Mouse (Mus musculus) testis, adult 2 months (tissue): ENCODE results near the gene Smyd2. TPM values are rescaled to one million over a fixed set of nuclear protein-coding genes. Genes with fewer than 3 reads are reported as not detected.

Experiments
- H3K27ac ChIP-seq: fragments of 200-500 bp; 2 replicates; pipeline ENCODE4 v1.5.1; 2012; ENCODE audit warnings: low read depth, low read length; ENCODE audit not compliant: control insufficient read depth, insufficient read depth
- H3K27me3 ChIP-seq: fragments of 200-500 bp; 2 replicates; pipeline ENCODE4 v1.6.1; 2012; ENCODE audit warnings: mild to moderate bottlenecking, low read length, moderate library complexity; ENCODE audit not compliant: control insufficient read depth, insufficient read depth
- H3K36me3 ChIP-seq: fragments of 200-500 bp; 2 replicates; pipeline ENCODE4 v1.6.1; 2012; ENCODE audit warnings: mild to moderate bottlenecking, low read length; ENCODE audit not compliant: control insufficient read depth, insufficient read depth
- H3K4me1 ChIP-seq: fragments of 200-500 bp; 2 replicates; pipeline ENCODE4 v1.6.1; 2012; ENCODE audit warnings: low read length; ENCODE audit not compliant: control insufficient read depth, insufficient read depth
- H3K4me3 ChIP-seq: fragments of 200-500 bp; 2 replicates; pipeline ENCODE4 v1.5.1; 2012; ENCODE audit warnings: low read depth, mild to moderate bottlenecking, low read length, moderate library complexity, mixed read lengths; ENCODE audit not compliant: control insufficient read depth
- CTCF ChIP-seq: fragments of 200-500 bp; IDR thresholded peaks from 2 replicates; pipeline ENCODE4 v1.5.1; 2012; ENCODE audit warnings: low read depth, mild to moderate bottlenecking, inconsistent platforms, low read length, moderate library complexity; ENCODE audit not compliant: control insufficient read depth, insufficient read depth, insufficient replicate concordance
- POLR2A ChIP-seq: fragments of 200-500 bp; IDR thresholded peaks from 2 replicates; pipeline ENCODE4 v1.6.1; 2012; ENCODE audit warnings: low read depth, mild to moderate bottlenecking, inconsistent platforms, low read length, moderate library complexity; ENCODE audit not compliant: control insufficient read depth
- polyA plus RNA-seq: library from polyadenylated mRNA; depleted of rRNA; stranded (reverse); fragments of >200 nt; gene quantifications from 2 replicates; pipeline ENCODE4 v1.2.3, GENCODE M21; 2012

Smyd2 gene
- polyA plus RNA-seq, 1 experiment, result 22.1 TPM

DNA sequence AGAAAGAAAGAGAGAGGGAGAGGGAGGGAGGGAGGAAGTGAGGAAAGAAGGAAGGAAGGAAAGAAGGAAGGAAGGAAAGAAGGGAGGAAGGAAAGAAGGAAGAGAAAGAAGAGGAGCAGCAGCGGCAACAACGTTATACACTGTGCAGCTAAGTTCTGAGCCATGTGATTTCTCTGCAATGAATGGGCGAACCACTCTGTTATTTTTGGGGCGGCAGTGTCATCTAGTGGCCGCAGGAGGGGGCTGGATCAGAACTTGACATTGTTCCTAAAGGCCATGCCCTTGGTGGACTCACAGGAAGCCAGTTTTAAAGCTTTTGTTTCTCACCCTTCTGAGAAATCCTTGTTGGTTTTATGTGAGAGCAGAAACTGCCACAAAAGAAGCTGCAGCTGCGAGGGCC lies 5.5 kb upstream of the Smyd2 start:
- H3K4me3 ChIP-seq, result no peak overlapping the region
- H3K27me3 ChIP-seq, result no peaks in the 10 kb centered on the region
- H3K36me3 ChIP-seq, result no peaks in the 10 kb centered on the region
- peak; percentile 56; the same call in 1 of the 2 replicates for TF ChIP-seq CTCF
- no peak for TF ChIP-seq POLR2A
- no peak overlapping the region for H3K27ac ChIP-seq
- H3K4me1 ChIP-seq, result peaks cover 9% of the 10 kb centered on the region

DNA sequence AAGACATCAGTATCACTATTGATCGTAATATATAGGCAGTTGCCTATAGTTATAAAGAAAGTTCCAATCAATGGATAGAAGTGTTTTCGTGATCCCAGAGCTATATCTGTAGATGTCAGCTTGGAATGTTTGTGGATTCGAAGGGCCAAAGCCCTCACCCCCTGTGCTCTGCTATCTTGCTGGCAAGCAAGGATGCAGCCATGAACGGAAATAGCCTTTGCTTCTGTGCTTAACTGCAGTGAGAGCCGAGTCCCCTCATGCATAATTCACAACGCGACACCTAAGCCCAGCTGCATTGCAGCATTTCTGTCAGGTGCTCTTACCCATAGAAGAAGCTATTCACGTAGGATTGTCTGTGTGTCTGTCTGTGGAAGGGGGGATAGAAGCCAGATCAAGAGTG lies 4.1 kb upstream of the Smyd2 start:
- Histone ChIP-seq H3K27me3 (no peaks in the 10 kb centered on the region), H3K27ac (no peak overlapping the region), H3K36me3 (no peaks in the 10 kb centered on the region), H3K4me3 (no peak overlapping the region), H3K4me1 (peaks cover 12% of the 10 kb centered on the region)
- no peak for TF ChIP-seq CTCF
- no peak for TF ChIP-seq POLR2A

DNA sequence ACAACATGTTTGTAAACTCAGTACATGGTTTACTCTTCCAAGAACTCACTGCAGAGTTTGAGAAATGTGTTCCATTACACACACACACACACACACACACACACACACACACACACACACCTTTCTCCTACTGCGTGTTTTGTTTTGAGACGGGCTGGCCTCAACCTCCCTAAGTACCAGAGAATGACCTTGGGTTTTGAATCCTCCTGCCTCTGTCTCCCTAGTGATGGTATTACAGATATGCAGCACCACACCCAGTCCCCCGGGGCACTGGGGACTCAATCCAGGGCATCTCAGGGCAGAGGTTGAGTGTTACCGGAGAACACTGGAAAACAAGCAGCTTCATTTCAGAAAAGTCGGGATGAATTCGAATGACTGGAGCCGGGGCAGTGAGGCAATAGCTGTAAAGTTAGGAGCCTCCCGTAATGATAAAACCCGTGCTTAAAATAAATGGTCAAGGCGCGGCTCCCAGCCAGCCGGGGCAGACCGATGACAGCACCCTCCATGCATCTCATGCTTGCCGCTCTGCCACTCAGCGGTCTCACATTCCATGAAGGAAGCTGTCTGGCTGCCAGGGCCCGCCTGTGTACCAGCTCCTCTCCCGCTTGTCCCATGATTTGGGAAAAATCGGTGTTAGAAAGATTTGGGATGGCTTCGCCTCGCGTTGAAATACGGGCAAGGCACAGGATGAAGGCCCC lies 1.9 kb upstream of the Smyd2 start:
- H3K27me3 ChIP-seq, result no peaks in the 10 kb centered on the region
- H3K27ac ChIP-seq, result no peak overlapping the region
- H3K4me1 ChIP-seq, result peaks cover 16% of the 10 kb centered on the region
- no peak overlapping the region for H3K4me3 ChIP-seq
- TF ChIP-seq CTCF, result no peak
- no peak for TF ChIP-seq POLR2A
- H3K36me3 ChIP-seq, result no peaks in the 10 kb centered on the region

DNA sequence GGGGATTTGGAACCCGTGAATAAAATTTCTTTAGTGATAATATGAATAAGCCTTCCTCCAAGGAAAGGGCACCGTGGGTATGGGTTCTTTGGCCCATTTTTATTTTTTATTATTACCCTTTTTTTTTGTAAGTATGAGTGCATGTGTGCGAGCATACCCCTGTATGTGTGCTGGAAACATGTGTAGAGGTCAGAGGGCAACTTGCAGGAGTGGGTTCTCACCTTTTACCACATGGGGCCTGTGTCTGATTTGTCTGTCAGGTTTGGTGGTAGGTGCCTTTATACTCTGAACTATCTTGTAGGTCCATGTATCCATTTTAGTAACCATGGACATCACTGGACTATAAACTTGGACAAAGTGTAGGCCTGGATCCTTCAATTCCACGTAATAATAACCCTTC lies 994 bp upstream of the Smyd2 start:
- Histone ChIP-seq H3K4me1 (peaks cover 16% of the 10 kb centered on the region), H3K36me3 (no peaks in the 10 kb centered on the region), H3K4me3 (no peak overlapping the region), H3K27me3 (no peaks in the 10 kb centered on the region), H3K27ac (no peak overlapping the region)
- no peak for TF ChIP-seq POLR2A
- no peak for TF ChIP-seq CTCF

DNA sequence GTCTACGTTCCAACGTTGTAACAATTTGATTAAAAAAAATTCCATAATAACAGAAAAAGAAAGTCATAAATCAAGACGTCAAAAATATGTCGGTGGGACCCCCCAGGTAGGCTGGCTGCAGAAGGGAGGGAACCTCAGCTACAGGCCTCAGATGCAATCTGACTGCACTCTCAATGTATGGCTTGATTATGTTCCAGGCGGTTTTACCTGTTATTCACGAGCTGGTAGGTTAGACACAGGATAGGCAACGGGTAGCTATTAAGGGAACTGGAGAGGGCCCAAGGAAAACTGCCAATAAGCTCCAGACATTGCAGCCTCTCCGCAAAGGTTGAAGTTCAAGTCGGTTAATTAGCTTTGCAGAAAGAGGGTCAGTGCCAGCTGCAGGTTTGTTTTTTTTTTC lies 558 bp upstream of the Smyd2 start:
- Histone ChIP-seq H3K4me1 (peaks cover 16% of the 10 kb centered on the region), H3K4me3 (no peak overlapping the region), H3K27ac (no peak overlapping the region), H3K27me3 (no peaks in the 10 kb centered on the region), H3K36me3 (no peaks in the 10 kb centered on the region)
- TF ChIP-seq POLR2A (no peak), CTCF (no peak)

DNA sequence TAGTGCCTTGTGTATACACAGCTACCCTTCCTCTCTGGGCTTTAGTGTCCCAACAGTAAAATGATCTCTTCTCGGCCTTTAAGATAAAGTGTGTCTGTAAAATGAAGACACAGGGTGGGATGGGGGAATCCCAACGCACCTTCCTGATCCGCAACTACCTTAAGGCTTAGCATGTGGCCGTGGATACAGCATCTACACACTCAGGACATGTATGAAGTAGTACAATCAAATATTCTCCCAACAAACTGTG lies 670 bp downstream of the Smyd2 start:
- H3K27me3 ChIP-seq, result no peaks in the 10 kb centered on the region
- no peaks in the 10 kb centered on the region for H3K36me3 ChIP-seq
- H3K4me1 ChIP-seq, result peaks cover 16% of the 10 kb centered on the region
- TF ChIP-seq CTCF (no peak), POLR2A (no peak)
- peak overlapping the region; percentile 45; the same call in 1 of the 2 replicates for H3K27ac ChIP-seq
- H3K4me3 ChIP-seq, result peak overlapping the region; percentile 84

DNA sequence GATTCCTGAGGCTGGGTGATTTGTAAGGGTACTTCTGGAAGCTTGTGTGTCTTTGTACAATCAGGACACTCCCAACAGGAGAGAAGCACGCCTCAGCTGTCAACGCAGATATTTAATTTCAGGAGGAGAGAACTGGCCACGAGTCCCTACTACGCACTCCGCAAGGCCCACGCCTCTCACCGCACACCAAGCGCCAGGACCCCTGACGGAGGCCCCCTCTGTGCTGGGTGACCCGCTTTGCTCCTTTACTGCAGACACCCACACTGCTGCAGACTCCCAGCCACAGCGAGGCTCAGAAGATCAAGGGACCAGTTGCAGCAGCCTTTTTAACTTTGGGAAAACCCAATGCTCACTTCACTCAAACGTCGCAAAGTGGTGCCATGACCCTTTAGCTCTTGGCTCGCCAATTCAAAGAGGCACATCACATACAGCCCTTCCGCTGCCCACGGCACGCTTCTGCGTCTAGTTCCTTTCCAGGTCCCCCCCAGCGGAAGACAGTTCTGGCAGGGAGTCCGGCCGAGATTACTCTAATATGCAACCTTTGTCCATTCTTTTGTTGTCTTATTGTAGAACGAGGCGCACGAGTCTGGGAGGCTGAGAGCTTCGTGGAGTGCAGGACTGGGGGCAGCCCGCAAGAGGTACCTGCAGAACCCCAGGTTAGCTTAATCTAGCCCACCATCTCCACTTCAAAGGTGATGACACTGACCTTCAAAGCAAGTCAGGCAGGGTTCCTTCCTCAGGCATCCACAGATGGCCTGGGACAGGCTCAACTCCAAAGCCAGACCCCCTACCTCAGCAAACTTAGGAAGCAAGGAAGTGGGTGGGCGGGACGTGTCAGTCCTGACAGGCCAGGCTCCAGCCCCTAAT lies 1.2 kb downstream of the Smyd2 start:
- H3K4me3 ChIP-seq, result no peak overlapping the region; the same call in none of the 2 replicates
- no peaks in the 10 kb centered on the region for H3K36me3 ChIP-seq
- H3K4me1 ChIP-seq, result peaks cover 16% of the 10 kb centered on the region
- H3K27me3 ChIP-seq, result no peaks in the 10 kb centered on the region
- TF ChIP-seq CTCF, result no peak
- no peak overlapping the region for H3K27ac ChIP-seq

DNA sequence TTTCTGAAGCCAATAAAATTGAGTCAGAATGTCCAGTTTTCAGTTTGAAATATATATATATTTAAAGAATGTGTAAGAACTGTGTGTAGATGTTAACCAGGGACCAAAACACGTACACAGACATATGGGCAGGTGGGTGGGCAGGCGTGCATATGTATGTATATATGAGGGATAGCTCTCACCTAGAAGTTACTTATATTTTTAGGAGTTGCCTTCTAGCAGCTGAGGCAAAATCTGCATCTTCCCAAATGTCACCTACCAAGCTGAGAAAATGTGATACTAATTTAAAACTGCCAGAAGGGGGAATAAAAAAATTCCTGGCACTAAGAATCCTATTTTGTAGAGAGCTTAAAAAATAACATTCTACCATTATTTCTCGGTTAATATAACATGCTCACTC lies 2.4 kb downstream of the Smyd2 start:
- Histone ChIP-seq H3K4me1 (peaks cover 16% of the 10 kb centered on the region), H3K27me3 (no peaks in the 10 kb centered on the region), H3K27ac (no peak overlapping the region), H3K36me3 (no peaks in the 10 kb centered on the region), H3K4me3 (no peak overlapping the region)
- TF ChIP-seq POLR2A (no peak), CTCF (no peak)
